26 mouse cellular contexts compared by ENCODE assay signal in genomic region chr13:25093776-25094175, GRCm38 (mm10). TPM values are rescaled to one million over a fixed set of nuclear protein-coding genes. Genes with fewer than 3 reads are reported as not detected.
DNase-seq lines count a peak whose midpoint lies in the region; TF ChIP-seq lines count a peak whose summit lies in the region.
"Had no signal": no experiment of that assay in that cellular context is flagged by ENCODE, and none has a peak within 500 bp of the region (broad histone marks: within the 10 kb centered on the region; RNA-seq: fewer than 3 reads in every experiment).

No protein-coding gene starts in this region.

- no peak overlapping the region for H3K27ac ChIP-seq in cerebellum, adult 2 months (ENCODE audit: insufficient read depth, low read length)
- H3K27ac ChIP-seq: forebrain, embryonic 13.5 days; hindbrain, embryonic 14.5 days; layer of hippocampus, adult 2 months; left cerebral cortex, adult 2 months; limb, embryonic 12.5 days; liver, embryonic 15.5 days; lung, embryonic 15.5 days; midbrain, embryonic 10.5 days; midbrain, embryonic 15.5 days; neural tube, embryonic 15.5 days had no signal

- no peaks in the 10 kb centered on the region for H3K27me3 ChIP-seq in cerebellum, adult 2 months (ENCODE audit: control insufficient read depth, insufficient read depth, low read length)
- H3K27me3 ChIP-seq: forebrain, embryonic 13.5 days; heart, embryonic 12.5 days; limb, embryonic 12.5 days; liver, embryonic 15.5 days; lung, embryonic 15.5 days; midbrain, embryonic 15.5 days; neural tube, embryonic 15.5 days had no signal

- H3K4me3 ChIP-seq in cerebellum, adult 2 months (replicated peaks; ENCODE audit: insufficient read depth, low read depth, low read length): no peak overlapping the region
- H3K4me3 ChIP-seq: forebrain, embryonic 13.5 days; heart, embryonic 12.5 days; layer of hippocampus, adult 2 months; left cerebral cortex, adult 2 months; limb, embryonic 12.5 days; liver, embryonic 15.5 days; lung, embryonic 15.5 days; midbrain, embryonic 10.5 days; midbrain, embryonic 15.5 days; neural tube, embryonic 15.5 days had no signal

- H3K4me1 ChIP-seq in cerebellum, adult 2 months (ENCODE audit: control insufficient read depth, insufficient read depth, low read length): no peaks in the 10 kb centered on the region
- H3K4me1 ChIP-seq: forebrain, embryonic 13.5 days; heart, embryonic 12.5 days; limb, embryonic 12.5 days; lung, embryonic 15.5 days; midbrain, embryonic 10.5 days; midbrain, embryonic 15.5 days; neural tube, embryonic 15.5 days had no signal

- no peak for TF ChIP-seq POLR2A in cerebellum, adult 2 months (IDR thresholded peaks at IDR 0.05; ENCODE audit: borderline replicate concordance, insufficient read depth, low read length)

- 92% methylated on average over 4 of the region's 4 CpGs for WGBS in cerebellum, adult 2 months

- peak; percentile 20 for DNase-seq in kidney, adult 18-20 months
- DNase-seq in kidney, postnatal 14 days: no peak
- peak; percentile 12 for DNase-seq in testis, postnatal 10 days (ENCODE audit: low spot score)
- no peak for DNase-seq in testis, postnatal 14 days (ENCODE audit: low spot score)
- DNase-seq in adrenal gland, postnatal 36 days: peak; percentile 22 to 50
- peak; percentile 37 to 46 for DNase-seq in kidney, postnatal 36 days
- DNase-seq in cerebellum, adult 2 months: no peak
- DNase-seq in gastrocnemius, postnatal 10 days: no peak
- DNase-seq: B cell, adult 2 months; cerebellum, adult 11 months; cerebellum, postnatal 14 days; gastrocnemius, postnatal 25 days; heart, adult 18-20 months; heart, postnatal 4 days had no signal

- TF ChIP-seq CTCF in cerebellum, adult 2 months (IDR thresholded peaks at IDR 0.05; ENCODE audit: borderline replicate concordance, insufficient read depth, low read depth, low read length): no peak

RNA-seq across cellular contexts. Expression of gene Dcdc2a, which starts 38.0 kb away (rescaled TPM):
- total RNA-seq in adrenal gland, postnatal 36 days (2021): under 1 TPM; 0.17 to 0.40 TPM
- 4.1 and 4.9 TPM in 2 replicates for polyA plus RNA-seq in cerebellum, adult 2 months (2012; rRNA removed)
- under 1 TPM; 0.07 to 0.14 TPM for total RNA-seq in gastrocnemius, postnatal 10 days (2021)
- total RNA-seq: gastrocnemius, postnatal 25 days; megakaryocyte progenitor cell, adult 5-6 weeks had no signal

Comparison
In these comparisons a context has a peak if more than half of its experiments do, and no peak if none do; other contexts are left out.
1. DNase-seq: peak in kidney, adult 18-20 months (single experiment), testis, postnatal 10 days (single experiment), adrenal gland, postnatal 36 days (2 of 2) and kidney, postnatal 36 days (2 of 2); none in kidney, postnatal 14 days (single experiment), testis, postnatal 14 days (single experiment), cerebellum, adult 2 months (0 of 2) and gastrocnemius, postnatal 10 days (single experiment).